16 mouse cellular contexts compared by ENCODE assay signal in the genomic region with DNA sequence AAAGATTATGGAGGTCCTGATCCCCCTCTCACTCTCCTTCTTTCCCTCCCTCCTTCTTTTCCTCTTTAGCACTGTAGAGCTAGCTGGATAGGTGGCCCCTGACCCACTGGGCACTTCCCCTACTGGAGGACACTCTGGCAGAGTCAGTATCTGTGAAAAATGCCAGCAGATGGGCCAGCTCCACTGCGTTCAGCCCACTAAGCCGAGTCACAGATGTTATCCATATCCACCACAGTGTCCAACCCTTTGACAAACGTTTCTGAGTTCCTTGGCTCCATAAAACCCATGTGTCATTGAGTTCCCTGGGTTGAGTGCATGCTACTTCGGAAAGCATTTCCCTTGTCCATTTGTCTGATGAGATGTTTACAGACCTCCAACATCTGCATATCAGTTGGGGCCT.
"Had no signal": no experiment of that assay in that cellular context is flagged by ENCODE, and none has a peak within 500 bp of the region (broad histone marks: within the 10 kb centered on the region; RNA-seq: fewer than 3 reads in every experiment).

No protein-coding gene starts in this region.

- H3K4me2 ChIP-seq: kidney, embryonic 15.5 days; limb, embryonic 13.5 days; liver, embryonic 11.5 days; liver, embryonic 15.5 days; midbrain, embryonic 11.5 days; midbrain, embryonic 15.5 days; neural tube, embryonic 12.5 days had no signal

- H3K36me3 ChIP-seq: kidney, embryonic 15.5 days; limb, embryonic 13.5 days; liver, embryonic 15.5 days; midbrain, embryonic 15.5 days; neural tube, embryonic 12.5 days had no signal

- H3K27me3 ChIP-seq: kidney, embryonic 15.5 days; liver, embryonic 15.5 days; megakaryocyte, embryonic 14.5 days; midbrain, embryonic 15.5 days; neural tube, embryonic 12.5 days had no signal

- H3K4me3 ChIP-seq: kidney, embryonic 15.5 days; limb, embryonic 13.5 days; liver, embryonic 15.5 days; megakaryocyte, embryonic 14.5 days; midbrain, embryonic 15.5 days; neural tube, embryonic 12.5 days had no signal

- DNase-seq: kidney, adult 2 months; kidney, postnatal 14 days; left cerebral cortex, postnatal 4 days; right cerebral cortex, postnatal 4 days; spleen, adult 18-20 months; thymus, adult 18-20 months; thymus, postnatal 14 days had no signal

- H3K9me3 ChIP-seq: kidney, embryonic 15.5 days; limb, embryonic 13.5 days; liver, embryonic 15.5 days; midbrain, embryonic 15.5 days; neural tube, embryonic 12.5 days had no signal

- H3K4me1 ChIP-seq: liver, embryonic 15.5 days; megakaryocyte, embryonic 14.5 days; midbrain, embryonic 15.5 days; neural tube, embryonic 12.5 days had no signal

- H3K27ac ChIP-seq: kidney, embryonic 15.5 days; limb, embryonic 13.5 days; liver, embryonic 15.5 days; macrophage; midbrain, embryonic 15.5 days; neural tube, embryonic 12.5 days had no signal

- ATAC-seq: midbrain, embryonic 15.5 days had no signal

- H3K9ac ChIP-seq: kidney, embryonic 15.5 days; limb, embryonic 13.5 days; liver, embryonic 15.5 days; midbrain, embryonic 15.5 days; neural tube, embryonic 12.5 days had no signal
